Mouse (Mus musculus): ENCODE measurements around the gene Asb11. TPM values are rescaled to one million over a fixed set of nuclear protein-coding genes. Genes with fewer than 3 reads are reported as not detected.

Asb11 gene
- polyA plus RNA-seq, 1 experiment from 2014 or later, result not detected

GRCm38 (mm10) chrX:164431541-164431940, 5.3 kb upstream of the Asb11 start:
- Histone ChIP-seq H3K4me3 (replicated peaks; ENCODE audit: low read depth, low read length) (no peak overlapping the region), H3K9ac (replicated peaks; ENCODE audit: low read length) (no peak overlapping the region), H3K4me2 (ENCODE audit: low read length) (no peak overlapping the region), H3K4me1 (ENCODE audit: control insufficient read depth, insufficient read depth, low read length) (no peaks in the 10 kb centered on the region), H3K27me3 (ENCODE audit: control insufficient read depth, insufficient read depth, low read length) (no peaks in the 10 kb centered on the region), H3K27ac (replicated peaks; ENCODE audit: low read depth, low read length) (no peak overlapping the region), H3K36me3 (ENCODE audit: control insufficient read depth, insufficient read depth, low read length) (0 out of 2 replicates have a peak, but pooled peaks cover 2% of the 10 kb centered on the region), H3K9me3 (ENCODE audit: control insufficient read depth, low read length) (no peaks in the 10 kb centered on the region)
- ATAC-seq (ENCODE audit: low FRiP score, low TSS enrichment) (no peak), DNase-seq (no peak)
- 88% methylated on average over 6 of the region's 6 CpGs for WGBS

- no peak overlapping the region for H3K27ac ChIP-seq (replicated peaks; ENCODE audit: low read depth, low read length)
- H3K27me3 ChIP-seq (ENCODE audit: control insufficient read depth, insufficient read depth, low read length), result no peaks in the 10 kb centered on the region
- no peak for DNase-seq
- H3K36me3 ChIP-seq (ENCODE audit: control insufficient read depth, insufficient read depth, low read length), result 0 out of 2 replicates have a peak, but pooled peaks cover 2% of the 10 kb centered on the region
- H3K4me1 ChIP-seq (ENCODE audit: control insufficient read depth, insufficient read depth, low read length), result no peaks in the 10 kb centered on the region
- H3K4me3 ChIP-seq (replicated peaks; ENCODE audit: low read depth, low read length), result no peak overlapping the region
- H3K9me3 ChIP-seq (ENCODE audit: control insufficient read depth, low read length), result no peaks in the 10 kb centered on the region
- no peak for ATAC-seq (ENCODE audit: low FRiP score, low TSS enrichment)
- no peak overlapping the region for H3K9ac ChIP-seq (replicated peaks; ENCODE audit: low read length)
- WGBS, result 96% methylated on average over 9 of the region's 9 CpGs
- H3K4me2 ChIP-seq (ENCODE audit: low read length), result no peak overlapping the region
Measured at GRCm38 (mm10) chrX:164432682-164433081, 4.1 kb upstream of the Asb11 start.

- no peaks in the 10 kb centered on the region for H3K4me1 ChIP-seq (ENCODE audit: control insufficient read depth, insufficient read depth, low read length)
Measured at GRCm38 (mm10) chrX:164439462-164439861, 2.7 kb downstream of the Asb11 start.

GRCm38 (mm10) chrX:164440140-164440539, 3.3 kb downstream of the Asb11 start:
- H3K9me3 ChIP-seq (ENCODE audit: control insufficient read depth, low read length), result no peaks in the 10 kb centered on the region
- ATAC-seq (ENCODE audit: low FRiP score, low TSS enrichment), result no peak
- DNase-seq, result no peak
- no peak overlapping the region for H3K4me3 ChIP-seq (replicated peaks; ENCODE audit: low read depth, low read length)
- no peaks in the 10 kb centered on the region for H3K36me3 ChIP-seq (ENCODE audit: control insufficient read depth, insufficient read depth, low read length)
- H3K9ac ChIP-seq (replicated peaks; ENCODE audit: low read length), result no peak overlapping the region
- H3K4me1 ChIP-seq (ENCODE audit: control insufficient read depth, insufficient read depth, low read length), result no peaks in the 10 kb centered on the region
- H3K4me2 ChIP-seq (ENCODE audit: low read length), result no peak overlapping the region
- no peak overlapping the region for H3K27ac ChIP-seq (replicated peaks; ENCODE audit: low read depth, low read length)
- H3K27me3 ChIP-seq (ENCODE audit: control insufficient read depth, insufficient read depth, low read length), result no peaks in the 10 kb centered on the region
- 65% methylated on average over 2 of the region's 2 CpGs for WGBS

More at GRCm38 (mm10) chrX:164439462-164439861, 2.7 kb downstream of the Asb11 start:
- Histone ChIP-seq H3K36me3 (ENCODE audit: control insufficient read depth, insufficient read depth, low read length) (no peaks in the 10 kb centered on the region), H3K27ac (replicated peaks; ENCODE audit: low read depth, low read length) (no peak overlapping the region), H3K4me3 (replicated peaks; ENCODE audit: low read depth, low read length) (no peak overlapping the region), H3K9me3 (ENCODE audit: control insufficient read depth, low read length) (no peaks in the 10 kb centered on the region), H3K9ac (replicated peaks; ENCODE audit: low read length) (no peak overlapping the region), H3K4me2 (ENCODE audit: low read length) (no peak overlapping the region), H3K27me3 (ENCODE audit: control insufficient read depth, insufficient read depth, low read length) (no peaks in the 10 kb centered on the region)
- ATAC-seq (ENCODE audit: low FRiP score, low TSS enrichment) (no peak), DNase-seq (no peak)
- WGBS, result 90% methylated on average over 7 of the region's 7 CpGs

- Histone ChIP-seq H3K4me1 (ENCODE audit: control insufficient read depth, insufficient read depth, low read length) (no peaks in the 10 kb centered on the region), H3K9me3 (ENCODE audit: control insufficient read depth, low read length) (no peaks in the 10 kb centered on the region), H3K36me3 (ENCODE audit: control insufficient read depth, insufficient read depth, low read length) (no peaks in the 10 kb centered on the region), H3K4me2 (ENCODE audit: low read length) (no peak overlapping the region), H3K27ac (replicated peaks; ENCODE audit: low read depth, low read length) (no peak overlapping the region), H3K9ac (replicated peaks; ENCODE audit: low read length) (no peak overlapping the region), H3K27me3 (ENCODE audit: control insufficient read depth, insufficient read depth, low read length) (no peaks in the 10 kb centered on the region), H3K4me3 (replicated peaks; ENCODE audit: low read depth, low read length) (no peak overlapping the region)
- 74% methylated on average over 3 of the region's 3 CpGs for WGBS
- ATAC-seq (ENCODE audit: low FRiP score, low TSS enrichment), result no peak
- DNase-seq, result no peak
Measured at GRCm38 (mm10) chrX:164440703-164441102, 3.9 kb downstream of the Asb11 start.

- no peak for ATAC-seq (ENCODE audit: low FRiP score, low TSS enrichment)
- no peak for DNase-seq
- WGBS, result 89% methylated on average over 3 of the region's 3 CpGs
Measured at GRCm38 (mm10) chrX:164441306-164441705, 4.5 kb downstream of the Asb11 start.

GRCm38 (mm10) chrX:164445601-164446000, 8.8 kb downstream of the Asb11 start:
- H3K27ac ChIP-seq (replicated peaks; ENCODE audit: low read depth, low read length), result no peak overlapping the region
- no peak overlapping the region for H3K4me3 ChIP-seq (replicated peaks; ENCODE audit: low read depth, low read length)
- 90% methylated on average over 12 of the region's 12 CpGs for WGBS
- ATAC-seq (ENCODE audit: low FRiP score, low TSS enrichment) (no peak), DNase-seq (no peak)
- H3K4me2 ChIP-seq (ENCODE audit: low read length), result no peak overlapping the region
- no peak overlapping the region for H3K9ac ChIP-seq (replicated peaks; ENCODE audit: low read length)
- no peaks in the 10 kb centered on the region for H3K9me3 ChIP-seq (ENCODE audit: control insufficient read depth, low read length)
- no peaks in the 10 kb centered on the region for H3K4me1 ChIP-seq (ENCODE audit: control insufficient read depth, insufficient read depth, low read length)
- H3K27me3 ChIP-seq (ENCODE audit: control insufficient read depth, insufficient read depth, low read length), result no peaks in the 10 kb centered on the region
- no peaks in the 10 kb centered on the region for H3K36me3 ChIP-seq (ENCODE audit: control insufficient read depth, insufficient read depth, low read length)

More at GRCm38 (mm10) chrX:164441306-164441705, 4.5 kb downstream of the Asb11 start:
- Histone ChIP-seq H3K27ac (replicated peaks; ENCODE audit: low read depth, low read length) (no peak overlapping the region), H3K4me2 (ENCODE audit: low read length) (no peak overlapping the region), H3K4me3 (replicated peaks; ENCODE audit: low read depth, low read length) (no peak overlapping the region), H3K27me3 (ENCODE audit: control insufficient read depth, insufficient read depth, low read length) (no peaks in the 10 kb centered on the region), H3K4me1 (ENCODE audit: control insufficient read depth, insufficient read depth, low read length) (no peaks in the 10 kb centered on the region), H3K36me3 (ENCODE audit: control insufficient read depth, insufficient read depth, low read length) (no peaks in the 10 kb centered on the region), H3K9me3 (ENCODE audit: control insufficient read depth, low read length) (no peaks in the 10 kb centered on the region), H3K9ac (replicated peaks; ENCODE audit: low read length) (no peak overlapping the region)

GRCm38 (mm10) chrX:164446106-164446551, 9.3 kb downstream of the Asb11 start:
- Histone ChIP-seq H3K4me2 (ENCODE audit: low read length) (no peak overlapping the region), H3K27ac (replicated peaks; ENCODE audit: low read depth, low read length) (no peak overlapping the region), H3K27me3 (ENCODE audit: control insufficient read depth, insufficient read depth, low read length) (no peaks in the 10 kb centered on the region), H3K4me3 (replicated peaks; ENCODE audit: low read depth, low read length) (no peak overlapping the region), H3K9ac (replicated peaks; ENCODE audit: low read length) (no peak overlapping the region), H3K4me1 (ENCODE audit: control insufficient read depth, insufficient read depth, low read length) (no peaks in the 10 kb centered on the region), H3K9me3 (ENCODE audit: control insufficient read depth, low read length) (no peaks in the 10 kb centered on the region), H3K36me3 (ENCODE audit: control insufficient read depth, insufficient read depth, low read length) (no peaks in the 10 kb centered on the region)
- 85% methylated on average over 10 of the region's 10 CpGs for WGBS
- DNase-seq (no peak), ATAC-seq (ENCODE audit: low FRiP score, low TSS enrichment) (no peak)

- no peak overlapping the region for H3K9ac ChIP-seq (replicated peaks; ENCODE audit: low read length)
- 91% methylated on average over 9 of the region's 9 CpGs for WGBS
- no peak overlapping the region for H3K4me2 ChIP-seq (ENCODE audit: low read length)
- ATAC-seq (ENCODE audit: low FRiP score, low TSS enrichment), result no peak
- H3K27ac ChIP-seq (replicated peaks; ENCODE audit: low read depth, low read length), result no peak overlapping the region
- no peaks in the 10 kb centered on the region for H3K9me3 ChIP-seq (ENCODE audit: control insufficient read depth, low read length)
- no peaks in the 10 kb centered on the region for H3K36me3 ChIP-seq (ENCODE audit: control insufficient read depth, insufficient read depth, low read length)
- H3K4me3 ChIP-seq (replicated peaks; ENCODE audit: low read depth, low read length), result no peak overlapping the region
- H3K27me3 ChIP-seq (ENCODE audit: control insufficient read depth, insufficient read depth, low read length), result no peaks in the 10 kb centered on the region
- H3K4me1 ChIP-seq (ENCODE audit: control insufficient read depth, insufficient read depth, low read length), result no peaks in the 10 kb centered on the region
- no peak for DNase-seq
Measured at GRCm38 (mm10) chrX:164446835-164447681, 10.3 kb downstream of the Asb11 start.

Measured in midbrain, embryonic 14.5 days (tissue).